In the genomic region with DNA sequence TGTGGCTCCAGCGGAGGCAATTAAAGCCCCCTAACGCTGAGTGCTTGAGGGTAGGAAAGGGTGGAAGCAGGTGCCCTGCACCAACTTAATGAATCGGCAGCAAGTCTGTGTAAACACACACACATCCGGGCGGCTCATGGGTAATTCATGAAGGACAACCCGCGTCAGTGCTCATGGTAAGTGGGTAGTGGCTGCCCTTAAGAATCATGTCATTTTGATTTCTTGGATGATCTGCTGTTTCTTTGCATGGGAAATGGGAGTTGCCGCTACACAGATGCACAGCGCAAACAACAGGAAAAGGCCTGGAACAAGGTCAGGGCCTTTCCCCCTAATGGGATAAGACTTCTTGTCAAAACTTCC, we compare ENCODE assay signal across 13 mouse cellular contexts.
DNase-seq lines count a peak whose midpoint lies in the region; ATAC-seq and TF ChIP-seq lines count a peak whose summit lies in the region.
"Had no signal": no experiment of that assay in that cellular context is flagged by ENCODE, and none has a peak within 500 bp of the region (broad histone marks: within the 10 kb centered on the region; RNA-seq: fewer than 3 reads in every experiment).

No protein-coding gene starts in this region.

- H3K4me1 ChIP-seq in heart, adult 2 months (ENCODE audit: control insufficient read depth, insufficient read depth, low read length), result no peaks in the 10 kb centered on the region
- H3K4me1 ChIP-seq in heart, embryonic 12.5 days (replicated peaks), result no peaks in the 10 kb centered on the region
- H3K4me1 ChIP-seq in embryonic facial prominence, embryonic 10.5 days, result peaks cover 11% of the 10 kb centered on the region
- peaks cover 8% of the 10 kb centered on the region for H3K4me1 ChIP-seq in hindbrain, embryonic 15.5 days (replicated peaks)
- H3K4me1 ChIP-seq in midbrain, embryonic 14.5 days (ENCODE audit: control insufficient read depth, insufficient read depth, low read length), result peaks cover 6% of the 10 kb centered on the region
- H3K4me1 ChIP-seq: lung, embryonic 15.5 days had no signal

- H3K27me3 ChIP-seq in heart, adult 2 months (ENCODE audit: control insufficient read depth, insufficient read depth, low read length), result no peaks in the 10 kb centered on the region
- no peaks in the 10 kb centered on the region for H3K27me3 ChIP-seq in heart, embryonic 12.5 days (replicated peaks)
- H3K27me3 ChIP-seq in embryonic facial prominence, embryonic 10.5 days (replicated peaks; ENCODE audit: low read depth, poor library complexity, severe bottlenecking), result no peaks in the 10 kb centered on the region
- H3K27me3 ChIP-seq in hindbrain, embryonic 15.5 days, result no peaks in the 10 kb centered on the region
- H3K27me3 ChIP-seq in midbrain, embryonic 14.5 days (ENCODE audit: control insufficient read depth, insufficient read depth, low read length), result no peaks in the 10 kb centered on the region
- H3K27me3 ChIP-seq: embryonic facial prominence, embryonic 13.5 days; limb, embryonic 15.5 days; lung, embryonic 15.5 days had no signal

- H3K4me3 ChIP-seq in heart, adult 2 months, result no peak overlapping the region
- no peak overlapping the region for H3K4me3 ChIP-seq in heart, embryonic 12.5 days
- H3K4me3 ChIP-seq in embryonic facial prominence, embryonic 10.5 days, result no peak overlapping the region
- H3K4me3 ChIP-seq in hindbrain, embryonic 15.5 days, result no peak overlapping the region
- no peak overlapping the region for H3K4me3 ChIP-seq in midbrain, embryonic 14.5 days (replicated peaks; ENCODE audit: low read depth, low read length)
- H3K4me3 ChIP-seq: embryonic facial prominence, embryonic 13.5 days; limb, embryonic 15.5 days; lung, embryonic 15.5 days had no signal

- intact Hi-C loops in heart, adult 2 months (cut with DNase I), result no loop called here

- 54% methylated on average over 9 of the region's 9 CpGs for WGBS in heart, adult 2 months
- 70% methylated on average over 9 of the region's 9 CpGs for WGBS in heart, embryonic 12.5 days
- WGBS in embryonic facial prominence, embryonic 10.5 days, result 52% methylated on average over 9 of the region's 9 CpGs
- WGBS in hindbrain, embryonic 15.5 days, result 32% methylated on average over 9 of the region's 9 CpGs
- 22% methylated on average over 9 of the region's 9 CpGs for WGBS in midbrain, embryonic 14.5 days

- no peak for TF ChIP-seq EP300 in heart, adult 2 months (IDR thresholded peaks at IDR 0.05; ENCODE audit: insufficient read depth, low read depth, low read length)

- H3K79me2 ChIP-seq in heart, adult 2 months (replicated peaks; ENCODE audit: control insufficient read depth, insufficient read depth, low read length), result no peaks in the 10 kb centered on the region

- ATAC-seq in heart, embryonic 12.5 days (ENCODE audit: insufficient number of reproducible peaks, low FRiP score), result no peak
- peak; percentile 59; the same call in 1 of the 2 replicates for ATAC-seq in hindbrain, embryonic 15.5 days (ENCODE audit: low FRiP score, low read depth)
- ATAC-seq in midbrain, embryonic 14.5 days (ENCODE audit: low FRiP score, low TSS enrichment), result peak; percentile 82; the same call in 1 of the 2 replicates

- TF ChIP-seq POLR2A in heart, adult 2 months (IDR thresholded peaks at IDR 0.05; ENCODE audit: insufficient read depth, low read depth, low read length), result no peak

- no peak overlapping the region for H3K4me2 ChIP-seq in heart, embryonic 12.5 days
- no peak overlapping the region for H3K4me2 ChIP-seq in hindbrain, embryonic 15.5 days
- H3K4me2 ChIP-seq in midbrain, embryonic 14.5 days (ENCODE audit: low read length), result peak overlapping the region; percentile 23; the same call in 1 of the 2 replicates
- H3K4me2 ChIP-seq: embryonic facial prominence, embryonic 13.5 days; limb, embryonic 15.5 days; lung, embryonic 15.5 days had no signal

- TF ChIP-seq CTCF in heart, adult 2 months (IDR thresholded peaks at IDR 0.05), result no peak

- H3K36me3 ChIP-seq in heart, adult 2 months (ENCODE audit: control insufficient read depth, insufficient read depth, low read length), result no peaks in the 10 kb centered on the region; the same call in 1 of the 2 replicates
- no peaks in the 10 kb centered on the region for H3K36me3 ChIP-seq in heart, embryonic 12.5 days
- H3K36me3 ChIP-seq in embryonic facial prominence, embryonic 10.5 days (replicated peaks), result no peaks in the 10 kb centered on the region
- H3K36me3 ChIP-seq in hindbrain, embryonic 15.5 days, result no peaks in the 10 kb centered on the region
- no peaks in the 10 kb centered on the region for H3K36me3 ChIP-seq in midbrain, embryonic 14.5 days (ENCODE audit: control insufficient read depth, insufficient read depth, low read length)
- H3K36me3 ChIP-seq: embryonic facial prominence, embryonic 13.5 days; limb, embryonic 15.5 days; lung, embryonic 15.5 days had no signal

- no peak for DNase-seq in heart, adult 2 months
- peak; percentile 12 for DNase-seq in embryonic facial prominence, embryonic 10.5 days (ENCODE audit: low spot score)
- peak; percentile 78 for DNase-seq in midbrain, embryonic 14.5 days
- DNase-seq in thymus, adult 18-20 months, result no peak
- DNase-seq in embryo, embryonic 9.5 days (ENCODE audit: extremely low spot score), result no peak
- DNase-seq in lung, postnatal 25 days (ENCODE audit: low spot score), result no peak
- DNase-seq: cerebellum, adult 8-10 months; heart, postnatal 4 days had no signal

- H3K27ac ChIP-seq in heart, adult 2 months, result peak overlapping the region; percentile 15; the same call in 1 of the 2 replicates
- H3K27ac ChIP-seq in heart, embryonic 12.5 days (ENCODE audit: poor library complexity, severe bottlenecking), result no peak overlapping the region
- no peak overlapping the region for H3K27ac ChIP-seq in embryonic facial prominence, embryonic 10.5 days (replicated peaks)
- no peak overlapping the region for H3K27ac ChIP-seq in hindbrain, embryonic 15.5 days (replicated peaks)
- H3K27ac ChIP-seq in midbrain, embryonic 14.5 days (replicated peaks; ENCODE audit: low read depth, low read length), result peak overlapping the region; percentile 6; the same call in 1 of the 2 replicates
- H3K27ac ChIP-seq: embryonic facial prominence, embryonic 13.5 days; limb, embryonic 15.5 days; lung, embryonic 15.5 days had no signal

- H3K9me3 ChIP-seq in heart, embryonic 12.5 days (replicated peaks), result no peaks in the 10 kb centered on the region
- no peaks in the 10 kb centered on the region for H3K9me3 ChIP-seq in embryonic facial prominence, embryonic 10.5 days
- no peaks in the 10 kb centered on the region for H3K9me3 ChIP-seq in hindbrain, embryonic 15.5 days
- H3K9me3 ChIP-seq in midbrain, embryonic 14.5 days (ENCODE audit: control insufficient read depth, low read length), result no peaks in the 10 kb centered on the region
- H3K9me3 ChIP-seq: embryonic facial prominence, embryonic 13.5 days; limb, embryonic 15.5 days; lung, embryonic 15.5 days had no signal

- no peak overlapping the region for H3K9ac ChIP-seq in heart, adult 2 months (ENCODE audit: low read depth, low read length)
- no peak overlapping the region for H3K9ac ChIP-seq in heart, embryonic 12.5 days
- H3K9ac ChIP-seq in hindbrain, embryonic 15.5 days, result no peak overlapping the region
- no peak overlapping the region for H3K9ac ChIP-seq in midbrain, embryonic 14.5 days (replicated peaks; ENCODE audit: low read length)
- H3K9ac ChIP-seq: embryonic facial prominence, embryonic 13.5 days; limb, embryonic 15.5 days; lung, embryonic 15.5 days had no signal

Comparison
In these comparisons a context has a peak if more than half of its experiments do, and no peak if none do; other contexts are left out.
1. H3K27ac ChIP-seq: peak in heart, adult 2 months (single experiment) and midbrain, embryonic 14.5 days (single experiment); none in heart, embryonic 12.5 days (single experiment), embryonic facial prominence, embryonic 10.5 days (single experiment) and hindbrain, embryonic 15.5 days (single experiment).
2. DNase-seq: peak in embryonic facial prominence, embryonic 10.5 days (single experiment) and midbrain, embryonic 14.5 days (single experiment); none in heart, adult 2 months (0 of 2), thymus, adult 18-20 months (0 of 2), embryo, embryonic 9.5 days (single experiment) and lung, postnatal 25 days (single experiment).